In the genomic region with DNA sequence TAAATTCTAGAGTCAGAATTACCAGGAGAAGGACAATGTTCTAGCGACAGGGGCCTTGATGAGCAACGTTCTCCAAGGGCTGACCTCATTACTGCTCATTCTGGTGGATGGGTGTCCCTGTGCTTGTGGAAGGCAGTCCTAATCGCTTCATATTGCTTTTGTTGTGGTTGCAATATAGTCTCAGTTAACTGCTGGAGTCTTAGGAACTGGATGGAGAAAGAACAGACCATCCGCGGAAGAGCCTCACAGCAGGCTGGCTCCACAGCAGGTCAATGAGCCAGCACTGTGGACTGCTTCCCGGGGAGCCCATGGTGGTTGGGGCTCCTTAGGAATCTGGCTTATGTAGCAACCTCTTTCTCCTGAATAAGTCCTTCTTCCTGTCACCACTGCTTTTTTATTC, we compare ENCODE assay signal across 18 mouse cellular contexts.
"Had no signal": no experiment of that assay in that cellular context is flagged by ENCODE, and none has a peak within 500 bp of the region (broad histone marks: within the 10 kb centered on the region; RNA-seq: fewer than 3 reads in every experiment).

No protein-coding gene starts in this region.

- H3K9ac ChIP-seq: liver, embryonic 13.5 days; midbrain, embryonic 12.5 days; neural tube, embryonic 13.5 days; stomach, embryonic 15.5 days had no signal

- DNase-seq: kidney, adult 18-20 months; kidney, adult 9 months; kidney, postnatal 14 days; kidney, postnatal 4 days; layer of hippocampus, postnatal 36 days; liver, embryonic 13.5 days; lung, adult 2 months; lung, postnatal 14 days; right cerebral cortex, postnatal 25 days; spleen, adult 18-20 months; thymus, postnatal 25 days had no signal

- H3K4me1 ChIP-seq: liver, embryonic 13.5 days; midbrain, embryonic 12.5 days; neural tube, embryonic 13.5 days; stomach, embryonic 15.5 days had no signal

- H3K9me3 ChIP-seq: liver, embryonic 13.5 days; midbrain, embryonic 12.5 days; neural tube, embryonic 13.5 days; stomach, embryonic 15.5 days had no signal

- ATAC-seq: intestine, embryonic 16.5 days; midbrain, embryonic 16.5 days had no signal

- H3K4me3 ChIP-seq: left cerebral cortex, adult 2 months; liver, embryonic 13.5 days; midbrain, embryonic 12.5 days; myocyte; neural tube, embryonic 13.5 days; stomach, embryonic 15.5 days had no signal

- H3K27ac ChIP-seq: left cerebral cortex, adult 2 months; liver, embryonic 13.5 days; midbrain, embryonic 12.5 days; neural tube, embryonic 13.5 days; stomach, embryonic 15.5 days had no signal

- H3K27me3 ChIP-seq: liver, embryonic 13.5 days; midbrain, embryonic 12.5 days; neural tube, embryonic 13.5 days; stomach, embryonic 15.5 days had no signal

- H3K4me2 ChIP-seq: liver, embryonic 13.5 days; midbrain, embryonic 12.5 days; neural tube, embryonic 13.5 days; stomach, embryonic 15.5 days had no signal

- H3K36me3 ChIP-seq: liver, embryonic 13.5 days; midbrain, embryonic 12.5 days; neural tube, embryonic 13.5 days; stomach, embryonic 15.5 days had no signal
